Mouse (Mus musculus) heart, embryonic 14.5 days (tissue): Measurements from ENCODE around the gene Calml3. TPM values are rescaled to one million over a fixed set of nuclear protein-coding genes. Genes with fewer than 3 reads are reported as not detected.
"Not testable (repeated sequence)": the region's sequence is repeated elsewhere in the genome, so short reads cannot be mapped to it uniquely, and the experiment has no call there.

Experiments used
- ATAC-seq: fragments of 200-750 bp; cut with Nextera tagmentation; 2 replicates; pipeline ENCODE4 v1.8.0; 2017; ENCODE audit warnings: low read depth, moderate TSS enrichment; ENCODE audit not compliant: insufficient number of reproducible peaks, insufficient read depth, low FRiP score
- H3K27ac ChIP-seq, 2 experiments: fragments of 200-500 bp in 1 of 2; fragments of 300-500 bp in 1 of 2; sonication (generic) in 1 of 2; replicated peaks in 1 of 2; 2 replicates each; pipeline ENCODE4 v1.5.1; 2012 to 2014; ENCODE audit warnings: low read depth in 2 of 2, low read length in 2 of 2, control low read depth in 1 of 2, mild to moderate bottlenecking in 1 of 2, mixed read lengths in 1 of 2; ENCODE audit not compliant: control insufficient read depth in 1 of 2, insufficient read depth in 1 of 2
- H3K27me3 ChIP-seq: fragments of 300-500 bp; sonication (generic); 2 replicates; pipeline ENCODE4 v1.6.1; 2014; ENCODE audit warnings: mild to moderate bottlenecking, low read length, control low read depth; ENCODE audit not compliant: control insufficient read depth, insufficient read depth
- H3K36me3 ChIP-seq: fragments of 300-500 bp; sonication (generic); 2 replicates; pipeline ENCODE4 v1.6.1; 2014; ENCODE audit warnings: mild to moderate bottlenecking, control low read depth, low read length, mixed read lengths; ENCODE audit not compliant: control insufficient read depth, insufficient read depth
- H3K4me1 ChIP-seq, 2 experiments: fragments of 200-500 bp in 1 of 2; fragments of 300-500 bp in 1 of 2; sonication (generic) in 1 of 2; 2 replicates each; pipeline ENCODE4 v1.6.1; 2012 to 2014; ENCODE audit warnings: low read length in 2 of 2, control low read depth in 1 of 2, mixed read lengths in 1 of 2; ENCODE audit not compliant: control insufficient read depth in 2 of 2, insufficient read depth in 2 of 2
- H3K4me2 ChIP-seq: fragments of 300-500 bp; sonication (generic); 2 replicates; pipeline ENCODE4 v1.6.1; 2014; ENCODE audit warnings: mild to moderate bottlenecking, low read length
- H3K4me3 ChIP-seq, 2 experiments: fragments of 200-500 bp in 1 of 2; fragments of 300-500 bp in 1 of 2; sonication (generic) in 1 of 2; 2 replicates each; pipeline ENCODE4 v1.5.1; 2012 to 2014; ENCODE audit warnings: low read length in 2 of 2, mild to moderate bottlenecking in 2 of 2, control low read depth in 1 of 2, low read depth in 1 of 2, moderate library complexity in 1 of 2; ENCODE audit not compliant: control insufficient read depth in 1 of 2, insufficient read depth in 1 of 2
- H3K9ac ChIP-seq: fragments of 300-500 bp; sonication (generic); 2 replicates; pipeline ENCODE4 v1.6.1; 2014; ENCODE audit warnings: mild to moderate bottlenecking, low read length
- H3K9me3 ChIP-seq: fragments of 300-500 bp; sonication (generic); 2 replicates; pipeline ENCODE4 v1.6.1; 2016; ENCODE audit warnings: low read length, control low read depth; ENCODE audit not compliant: control insufficient read depth
- WGBS: fragments of 180-500 bp; shearing (Covaris S2); extraction: QIAGEN DNeasy Blood & Tissue Kit; methylation state at CpG from one replicate; pipeline ENCODE4 v1.1.7; 2014; 5-methylcytosine and 5-hydroxymethylcytosine counted together
- polyA plus RNA-seq: library from polyadenylated mRNA; unstranded; fragments of >200 nt; fragmentation: Nextera tagmentation; extraction: Ambion mirVana; gene quantifications from 2 replicates; pipeline ENCODE4 v1.2.1, GENCODE M21; 2014

Gene Calml3
- polyA plus RNA-seq: not detected in 2 replicates

GRCm38 (mm10) chr13:3804186-3804585, at the start of gene Calml3:
Calml3 (minus strand) TSS chr13:3804316.
- no peaks in the 10 kb centered on the region for H3K27me3 ChIP-seq
- no peak within 1 kb of the TSS for H3K4me3 ChIP-seq
- no peak for ATAC-seq
- no peak within 1 kb of the TSS for H3K4me2 ChIP-seq
- 81% methylated on average over 13 of the region's 13 CpGs for WGBS
- H3K9me3 ChIP-seq: no peaks in the 10 kb centered on the region
- H3K27ac ChIP-seq: no peak within 1 kb of the TSS; a peak in 1 of 4 replicates
- no peaks in the 10 kb centered on the region for H3K36me3 ChIP-seq
- no peak within 1 kb of the TSS for H3K9ac ChIP-seq
- peaks cover 6 to 9% of the 10 kb centered on the region in 2 experiments; a peak in 3 of 4 replicates for H3K4me1 ChIP-seq

- no peak overlapping the region for H3K27ac ChIP-seq
- 77% methylated on average over 1 of the region's 1 CpGs for WGBS
Measured at GRCm38 (mm10) chr13:3850330-3850729, 46.2 kb upstream of the Calml3 start.

GRCm38 (mm10) chr13:3840662-3841061, 36.5 kb upstream of the Calml3 start:
- not testable (repeated sequence) for H3K4me3 ChIP-seq, H3K27ac ChIP-seq, H3K4me2 ChIP-seq, H3K4me1 ChIP-seq, H3K36me3 ChIP-seq, H3K27me3 ChIP-seq, H3K9ac ChIP-seq, H3K9me3 ChIP-seq, ATAC-seq

More at GRCm38 (mm10) chr13:3850330-3850729, 46.2 kb upstream of the Calml3 start:
- Histone ChIP-seq H3K4me2 (no peak overlapping the region), H3K4me3 (no peak overlapping the region), H3K27me3 (no peaks in the 10 kb centered on the region), H3K4me1 (no peaks in the 10 kb centered on the region), H3K36me3 (no peaks in the 10 kb centered on the region), H3K9ac (no peak overlapping the region), H3K9me3 (no peaks in the 10 kb centered on the region)
- ATAC-seq: no peak

- not testable (repeated sequence) for ATAC-seq, H3K27me3 ChIP-seq, H3K27ac ChIP-seq, H3K4me3 ChIP-seq, H3K4me1 ChIP-seq, H3K9me3 ChIP-seq, H3K4me2 ChIP-seq, H3K9ac ChIP-seq, H3K36me3 ChIP-seq
Measured at GRCm38 (mm10) chr13:3837312-3837807, 33.2 kb upstream of the Calml3 start, which contains the start of gene Calm4. Calm4 (plus strand) TSS chr13:3837757.

GRCm38 (mm10) chr13:3833644-3834043, 29.5 kb upstream of the Calml3 start:
- H3K27ac ChIP-seq, H3K27me3 ChIP-seq, H3K9ac ChIP-seq, H3K36me3 ChIP-seq, H3K4me3 ChIP-seq, H3K4me1 ChIP-seq, ATAC-seq, H3K9me3 ChIP-seq, H3K4me2 ChIP-seq: not testable (repeated sequence)

- 56% methylated on average over 2 of the region's 2 CpGs for WGBS
- Histone ChIP-seq H3K9ac (no peak overlapping the region), H3K9me3 (no peaks in the 10 kb centered on the region), H3K4me2 (no peak overlapping the region), H3K4me1 (no peaks in the 10 kb centered on the region), H3K27ac (no peak overlapping the region), H3K36me3 (no peaks in the 10 kb centered on the region), H3K4me3 (no peak overlapping the region), H3K27me3 (no peaks in the 10 kb centered on the region)
- no peak for ATAC-seq
Measured at GRCm38 (mm10) chr13:3832450-3832849, 28.3 kb upstream of the Calml3 start.

GRCm38 (mm10) chr13:3831994-3832393, 27.9 kb upstream of the Calml3 start:
- Histone ChIP-seq H3K27me3 (no peaks in the 10 kb centered on the region), H3K27ac (no peak overlapping the region), H3K4me3 (no peak overlapping the region), H3K9me3 (no peaks in the 10 kb centered on the region), H3K9ac (no peak overlapping the region), H3K4me1 (no peaks in the 10 kb centered on the region), H3K4me2 (no peak overlapping the region), H3K36me3 (no peaks in the 10 kb centered on the region)
- WGBS: 68% methylated on average over 1 of the region's 1 CpGs
- no peak for ATAC-seq

GRCm38 (mm10) chr13:3831546-3831945, 27.4 kb upstream of the Calml3 start:
- no peak overlapping the region for H3K4me2 ChIP-seq
- ATAC-seq: no peak
- H3K4me3 ChIP-seq: no peak overlapping the region
- 71% methylated on average over 5 of the region's 5 CpGs for WGBS
- H3K4me1 ChIP-seq: no peaks in the 10 kb centered on the region
- H3K27ac ChIP-seq: no peak overlapping the region
- no peaks in the 10 kb centered on the region for H3K36me3 ChIP-seq
- no peak overlapping the region for H3K9ac ChIP-seq
- no peaks in the 10 kb centered on the region for H3K9me3 ChIP-seq
- H3K27me3 ChIP-seq: no peaks in the 10 kb centered on the region
